Mouse (Mus musculus) adrenal gland, adult 2 months (tissue): Measurements from ENCODE around the gene Snapc2. TPM values are rescaled to one million over a fixed set of nuclear protein-coding genes. Genes with fewer than 3 reads are reported as not detected.

Source experiments
- DNase-seq: peaks from one replicate; pipeline ENCODE4 v3.0.0; 2021
- long read RNA-seq: library from polyadenylated mRNA; stranded (forward); transcript quantifications from one replicate; pipeline ENCODE4 v2.0.0, GENCODE M21; 2021
- polyA plus RNA-seq: library from polyadenylated mRNA; depleted of rRNA; stranded (reverse); fragments of >200 nt; gene quantifications from 2 replicates; pipeline ENCODE4 v1.2.3, GENCODE M21; 2012; rRNA removed
- total RNA-seq, 2 experiments: library from RNA; stranded (reverse); gene quantifications; 2 replicates each; pipeline ENCODE4 v1.2.3; 2021

Snapc2 gene
- 10 to 100 TPM; 26.6 to 29.4 TPM for total RNA-seq
- 60.6 and 60.7 TPM in 2 replicates for polyA plus RNA-seq
- long read RNA-seq, transcript Snapc2-201 (5 exons, 1,536 nt) = major isoform, 29 of 32 reads
- long read RNA-seq, partial matches to known transcripts = 2 of 32 reads
- long read RNA-seq, other reads (novel, unspliced or antisense) = 0 of 32 reads

DNA sequence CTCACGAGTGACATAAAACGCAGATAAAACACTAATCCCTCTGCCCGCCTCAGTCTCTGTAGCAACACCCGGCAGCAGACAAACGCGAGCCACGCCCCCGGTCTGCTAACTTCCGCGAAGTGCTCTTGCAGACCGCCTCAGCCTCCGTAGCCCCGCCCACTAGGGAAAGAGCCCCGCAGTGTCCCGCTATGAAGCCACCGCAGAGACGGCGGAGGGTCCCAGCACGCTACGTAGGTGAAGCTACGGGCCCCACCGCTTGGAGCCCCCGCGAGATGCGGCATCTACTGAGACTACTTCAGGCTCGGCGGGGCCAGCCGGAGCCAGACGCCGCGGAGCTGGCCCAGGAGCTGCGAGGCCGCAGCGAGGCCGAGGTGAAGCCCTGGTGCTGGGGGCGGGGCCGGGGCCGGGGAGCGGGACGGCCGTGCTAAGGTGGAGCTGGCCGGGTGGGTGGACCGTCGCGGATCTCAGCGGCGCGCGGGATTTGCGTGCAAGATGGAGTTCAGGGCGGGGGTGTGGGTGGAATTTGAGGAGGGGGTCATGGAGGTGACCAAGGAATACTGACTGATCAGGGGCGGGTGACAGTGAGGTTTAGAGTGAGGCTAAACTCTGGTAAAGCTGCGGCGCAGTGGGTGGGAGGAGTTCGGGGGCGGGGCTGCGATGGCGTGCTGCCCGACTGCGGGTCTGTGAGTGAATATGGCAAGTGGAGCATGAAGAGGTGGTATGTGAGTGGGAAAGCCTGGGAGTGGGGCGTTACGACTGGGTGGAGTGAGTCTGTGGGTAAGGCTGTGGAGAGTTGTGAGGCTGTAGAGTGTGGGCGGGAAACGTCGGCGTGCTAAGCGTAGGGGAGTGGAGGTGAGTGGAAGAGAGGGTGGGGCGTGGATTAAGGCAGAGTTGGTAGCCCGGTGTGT is at the start of gene Snapc2:
Snapc2 (plus strand) TSS at position 147 of the 908 bp plus-strand sequence.
- DNase-seq = peak; percentile 98

GRCm38 (mm10) chr8:4205246-4206123 is 47.4 kb upstream of the Snapc2 start:
- DNase-seq = no peak

DNA sequence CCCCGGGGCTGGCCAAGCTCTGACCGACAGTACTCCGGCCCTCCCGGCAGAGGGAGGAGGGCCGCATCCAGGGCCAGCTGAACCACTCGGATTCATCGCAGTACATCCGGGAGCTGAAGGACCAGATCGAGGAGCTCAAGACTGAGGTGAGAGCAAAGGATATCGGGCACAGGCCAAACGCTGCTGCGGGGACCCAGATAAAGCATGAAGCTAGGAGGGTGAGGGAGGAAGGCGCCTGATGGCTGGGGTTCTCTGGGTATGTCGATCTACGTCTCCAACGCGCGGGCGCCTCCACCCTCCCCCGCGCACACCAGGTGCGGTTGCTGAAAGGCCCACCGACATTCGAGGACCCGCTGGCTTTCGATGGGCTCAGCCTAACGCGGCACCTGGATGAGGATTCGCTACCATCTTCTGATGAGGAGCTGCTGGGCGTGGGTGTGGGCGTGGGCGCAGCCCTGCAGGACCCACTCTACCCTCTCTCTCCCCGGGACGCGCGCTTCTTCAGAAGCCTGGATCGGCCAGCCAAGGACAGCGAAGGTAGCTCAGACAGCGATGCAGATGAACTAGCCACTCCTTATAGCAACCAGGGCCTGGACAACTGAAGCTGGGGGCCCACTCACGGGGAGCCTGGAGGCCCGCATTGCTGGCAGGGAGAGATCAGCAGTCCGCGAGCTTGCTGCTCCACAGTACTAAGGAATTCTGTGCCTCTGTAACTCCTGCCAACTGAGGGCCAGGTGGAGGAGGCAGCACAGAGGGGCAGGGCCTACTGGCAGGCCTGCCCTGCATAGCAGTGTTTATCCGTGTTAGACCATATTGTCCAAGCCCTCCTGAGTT is 46.5 kb upstream of the Snapc2 start:
- no peak for DNase-seq

GRCm38 (mm10) chr8:4207016-4207350 is 45.9 kb upstream of the Snapc2 start:
- DNase-seq = no peak

DNA sequence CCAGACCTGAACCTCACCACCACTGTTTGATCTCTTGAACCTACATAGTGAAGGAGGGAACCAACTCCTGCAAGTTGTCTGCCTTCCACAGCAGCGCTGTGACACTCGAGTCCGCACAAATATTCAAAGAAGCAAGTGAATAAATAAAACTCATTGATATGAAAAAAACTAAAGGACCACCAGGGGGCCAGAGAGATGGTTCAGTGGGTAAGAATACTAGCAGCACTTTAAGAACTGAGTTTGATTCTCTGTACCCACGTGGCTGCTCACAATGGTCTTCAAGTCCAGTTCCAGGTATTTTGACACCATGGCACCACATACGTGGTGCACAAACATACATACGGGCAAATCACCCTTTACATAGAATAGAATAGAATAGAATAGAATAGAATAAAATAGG is 41.8 kb upstream of the Snapc2 start:
- DNase-seq = no peak

GRCm38 (mm10) chr8:4212809-4213209 is 40.1 kb upstream of the Snapc2 start:
- no peak for DNase-seq

DNA sequence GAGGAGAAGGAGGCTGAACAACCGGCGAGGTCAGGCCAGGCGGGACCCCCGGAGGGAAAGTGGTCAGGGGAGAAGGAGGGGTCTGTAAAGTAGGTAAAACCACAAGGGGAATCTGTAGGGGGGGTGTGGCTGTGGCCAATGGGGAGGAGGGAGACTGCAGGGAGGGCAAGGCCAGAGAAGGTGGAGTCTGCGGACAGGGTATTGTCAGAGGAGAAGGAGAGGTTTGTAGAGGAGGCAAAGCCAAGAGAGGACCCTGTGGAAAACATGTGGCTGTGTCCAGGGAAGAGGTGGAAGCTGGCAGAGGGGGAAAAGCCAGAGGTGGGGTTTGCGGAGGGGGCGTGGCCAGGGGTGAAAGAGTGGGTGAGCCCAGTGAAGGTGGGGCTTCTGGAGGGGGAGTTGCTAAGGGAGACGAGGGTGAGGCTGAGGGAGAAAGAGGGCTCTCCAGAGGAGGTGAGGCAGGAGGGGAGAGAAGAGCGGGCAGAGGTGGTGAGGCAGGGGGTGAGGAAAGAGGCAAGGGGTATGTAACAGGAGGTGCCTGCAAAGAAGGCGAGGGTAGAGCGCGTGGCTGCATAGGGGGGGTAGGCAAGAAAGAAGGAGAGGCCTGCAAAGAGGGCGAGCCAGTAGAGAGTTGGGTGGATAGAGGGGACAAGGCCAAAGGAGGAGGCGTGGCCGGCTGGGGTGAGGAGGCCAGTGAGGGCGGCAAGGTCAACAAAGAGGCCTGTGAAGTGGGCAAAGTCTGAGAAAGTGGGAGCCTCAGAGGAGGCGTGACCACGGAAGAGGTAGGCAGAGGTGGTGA is 39.5 kb upstream of the Snapc2 start:
- DNase-seq = peak; percentile 91

- DNase-seq = peak; percentile 92
These were observed 38.6 kb upstream of the Snapc2 start for GRCm38 (mm10) chr8:4214006-4214980.

- DNase-seq = no peak
These were observed 36.6 kb upstream of the Snapc2 start for GRCm38 (mm10) chr8:4216296-4216695.

- DNase-seq = peak; percentile 56
These were observed 35.9 kb upstream of the Snapc2 start, which contains the start of gene Prr36 for GRCm38 (mm10) chr8:4216791-4217621. Gene Prr36, minus strand, starts transcription at chr8:4217459.

- DNase-seq = no peak
These were observed 33.3 kb upstream of the Snapc2 start for GRCm38 (mm10) chr8:4219617-4220016.

DNA sequence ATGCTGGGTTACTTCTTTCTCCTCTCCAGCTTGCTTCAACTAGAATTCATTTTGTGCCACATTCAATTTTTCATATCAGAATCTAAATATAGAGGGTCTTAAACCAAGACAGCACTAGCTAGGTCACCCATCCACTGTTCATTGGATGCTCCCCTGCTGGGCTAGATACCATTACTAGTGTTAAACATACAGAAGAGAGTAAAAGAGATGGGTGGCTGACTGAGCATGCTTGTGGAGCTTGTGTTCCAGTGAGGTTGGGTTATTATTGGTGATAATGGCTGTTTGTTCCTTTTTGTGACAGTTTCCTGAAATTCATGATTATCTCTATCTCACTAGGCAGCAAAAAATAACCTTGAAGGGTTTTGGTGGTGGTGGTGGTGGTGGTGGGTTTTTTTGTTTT is 30.8 kb upstream of the Snapc2 start:
- DNase-seq = no peak

DNA sequence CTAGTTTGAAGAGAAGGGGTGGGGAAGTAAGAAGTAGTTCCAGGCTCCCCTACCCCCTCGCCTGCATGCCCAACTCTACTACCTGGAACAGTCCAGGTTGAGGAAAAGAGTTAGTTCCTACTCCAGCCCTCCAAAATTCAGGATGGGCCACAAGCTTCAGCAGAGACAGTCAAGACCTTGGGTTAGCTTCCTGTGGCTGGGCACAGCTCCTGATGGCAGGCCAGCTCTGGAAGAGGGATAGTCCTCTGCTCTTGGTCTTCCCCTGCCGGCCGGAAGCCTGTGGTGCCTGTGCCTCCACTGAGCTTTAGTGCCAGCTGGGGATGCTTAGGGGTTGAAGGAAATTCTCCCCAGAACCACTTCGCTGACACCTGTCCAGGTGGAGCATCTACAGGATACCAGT is 26.6 kb upstream of the Snapc2 start:
- no peak for DNase-seq

DNA sequence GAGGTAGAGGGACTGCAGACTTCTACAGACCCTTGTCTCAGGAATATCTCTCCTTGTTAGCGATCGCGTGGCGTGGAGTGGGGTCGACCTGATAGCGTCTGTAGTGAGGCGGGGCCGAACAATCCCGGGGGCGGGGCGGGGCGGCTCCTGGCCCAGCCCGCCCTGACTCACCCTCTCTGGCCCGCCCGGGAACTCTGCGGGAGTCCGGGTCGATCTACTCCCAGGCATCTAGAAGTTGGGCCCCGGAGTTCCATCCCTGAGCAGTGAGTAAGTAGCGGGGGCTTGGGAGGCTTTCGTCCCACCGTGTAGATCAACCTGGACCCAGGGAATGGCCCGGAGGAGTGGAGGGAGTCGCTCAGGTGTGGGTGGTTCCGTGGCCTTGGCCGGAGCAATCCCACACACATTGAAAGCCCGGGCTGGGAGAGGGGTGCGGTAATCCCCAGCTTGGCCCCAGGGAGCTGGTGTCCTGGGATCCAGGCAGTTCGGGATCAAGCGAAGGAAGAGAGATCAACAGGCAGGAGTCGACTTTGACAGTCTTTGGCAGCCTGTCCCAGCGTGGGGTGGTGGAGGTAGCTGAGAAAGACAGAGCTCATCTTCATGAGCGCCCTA is 26.0 kb upstream of the Snapc2 start, which contains the start of gene Lrrc8e:
Lrrc8e (plus strand) TSS at position 89 of the 609 bp plus-strand sequence.
- DNase-seq = peak; percentile 86

DNA sequence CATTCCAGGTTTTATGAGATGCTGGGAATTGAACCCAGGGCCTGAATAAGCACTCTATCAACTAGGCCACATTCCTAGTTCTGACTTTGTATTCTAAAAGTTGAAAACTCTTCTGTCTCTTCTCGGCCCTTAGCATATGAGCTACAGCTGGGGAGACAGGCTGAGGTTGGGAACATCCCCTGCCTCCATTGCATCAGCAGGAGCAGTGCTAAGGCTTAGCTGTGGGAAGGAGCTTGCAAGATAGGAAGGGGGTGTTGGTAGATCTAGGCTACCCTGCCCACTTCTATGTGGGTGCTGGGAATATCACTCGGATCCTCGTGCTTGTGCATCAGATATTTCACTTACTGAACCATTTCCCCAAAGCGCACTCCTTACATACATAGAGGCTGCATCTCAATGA is 25.0 kb upstream of the Snapc2 start:
- DNase-seq = no peak

DNA sequence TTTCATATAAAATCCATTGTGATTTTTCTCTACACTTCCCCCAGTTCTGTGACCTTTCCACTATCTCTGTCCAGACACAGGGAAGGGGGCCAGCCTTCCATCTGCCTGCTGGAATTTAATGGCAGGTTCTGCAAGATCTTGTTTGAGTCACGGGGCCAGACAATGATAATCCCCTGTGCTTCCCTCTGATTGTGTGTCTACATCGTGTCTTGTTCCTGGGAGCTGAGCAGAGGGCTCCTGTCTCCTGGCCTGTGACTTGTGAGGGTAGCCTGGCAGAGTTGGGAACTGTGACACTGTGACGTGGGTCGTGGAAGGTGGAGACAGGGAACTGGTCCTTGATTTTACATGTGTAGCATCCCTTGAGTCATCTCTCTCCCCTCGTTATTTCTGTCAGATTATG is 23.1 kb upstream of the Snapc2 start:
- DNase-seq = peak; percentile 13

DNA sequence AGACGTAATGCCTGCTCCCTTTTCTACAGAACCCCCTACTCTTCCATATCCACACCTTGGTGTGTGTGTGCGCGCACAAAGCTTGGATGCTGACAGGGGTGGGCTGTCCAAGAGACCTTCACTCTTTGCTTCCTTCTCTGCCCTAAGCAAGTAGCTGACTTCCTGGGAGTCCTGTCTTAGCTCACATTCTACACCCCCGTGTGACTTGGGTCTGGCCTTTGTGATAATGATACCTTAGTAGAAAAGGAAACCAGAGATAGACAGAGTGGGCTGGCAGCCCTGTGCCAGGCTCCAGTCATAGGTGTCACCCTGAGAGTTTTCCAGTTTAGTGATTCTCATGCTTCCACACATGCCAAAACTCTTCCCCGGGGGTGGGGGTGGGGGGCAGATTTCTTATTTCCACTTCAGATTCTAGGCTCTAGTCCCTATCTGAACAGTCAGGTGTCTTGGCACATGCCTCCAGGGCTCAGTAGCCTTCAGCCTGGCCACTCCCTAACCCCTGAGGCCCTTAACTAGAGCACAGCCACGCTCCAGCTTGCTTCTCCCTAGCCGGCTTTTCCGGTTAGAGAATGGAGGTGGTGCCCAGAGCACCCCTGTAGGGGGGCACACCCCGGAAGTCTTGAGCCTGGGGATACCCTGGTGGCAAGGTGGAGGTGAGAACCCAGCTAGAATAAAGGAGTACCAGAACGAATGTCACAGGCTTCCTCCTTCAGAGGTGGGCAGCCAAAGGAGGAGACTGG is 22.1 kb upstream of the Snapc2 start:
- peak; percentile 4 for DNase-seq
